In the genomic region with DNA sequence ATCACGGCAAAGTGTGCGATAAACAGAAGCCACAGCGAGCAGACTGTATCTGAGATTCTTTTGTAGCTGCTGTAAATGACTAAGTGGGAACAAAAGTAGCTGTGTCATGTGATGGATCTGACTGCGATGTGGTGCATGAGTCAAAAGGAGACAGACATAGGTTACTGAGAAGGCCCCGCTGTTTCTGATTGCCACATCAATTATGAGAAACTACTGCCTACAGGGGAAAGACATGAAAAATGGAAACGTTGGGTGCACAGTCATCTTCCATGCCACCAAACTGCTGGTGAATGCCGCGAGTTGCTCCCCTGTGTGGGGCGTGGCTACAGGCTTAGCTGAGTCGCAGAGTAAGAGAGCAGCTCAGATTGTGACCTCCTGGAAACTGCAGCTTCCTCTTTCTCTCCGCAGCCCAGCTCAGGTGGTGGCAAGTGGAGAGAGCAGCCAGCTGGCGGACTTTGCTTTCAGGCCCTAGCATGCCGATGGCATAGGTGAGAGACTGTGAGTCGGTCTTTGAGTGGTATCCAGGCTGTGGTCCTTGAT, we compare ENCODE assay signal across 8 mouse cellular contexts.
DNase-seq lines count a peak whose midpoint lies in the region; ATAC-seq and TF ChIP-seq lines count a peak whose summit lies in the region.

No protein-coding gene starts in this region.

- peak overlapping the region; percentile 26 for H3K4me3 ChIP-seq in forebrain, embryonic 16.5 days (replicated peaks; ENCODE audit: low read length)
- no peak overlapping the region for H3K4me3 ChIP-seq in midbrain, embryonic 11.5 days (ENCODE audit: low read depth, low read length)
- no peak overlapping the region for H3K4me3 ChIP-seq in thymus, adult 2 months (ENCODE audit: control insufficient read depth, insufficient read depth, low read length)

- H3K9me3 ChIP-seq in forebrain, embryonic 16.5 days (ENCODE audit: control insufficient read depth, low read length) = no peaks in the 10 kb centered on the region
- H3K9me3 ChIP-seq in midbrain, embryonic 11.5 days (ENCODE audit: control insufficient read depth, low read length) = no peaks in the 10 kb centered on the region

- peak overlapping the region; percentile 53 for H3K27ac ChIP-seq in forebrain, embryonic 16.5 days (ENCODE audit: low read length)
- no peak overlapping the region for H3K27ac ChIP-seq in midbrain, embryonic 11.5 days (ENCODE audit: low read depth, low read length)
- no peak overlapping the region for H3K27ac ChIP-seq in thymus, adult 2 months (ENCODE audit: control insufficient read depth, insufficient read depth, low read length)

- peak; percentile 72 for ATAC-seq in forebrain, embryonic 16.5 days
- peak; percentile 52; the same call in 1 of the 2 replicates for ATAC-seq in midbrain, embryonic 11.5 days (ENCODE audit: low FRiP score)

- 7% methylated on average over 14 of the region's 14 CpGs for WGBS in forebrain, embryonic 16.5 days
- WGBS in midbrain, embryonic 11.5 days = 20% methylated on average over 14 of the region's 14 CpGs
- 2% methylated on average over 14 of the region's 14 CpGs for WGBS in thymus, adult 2 months

- peak; percentile 47 for DNase-seq in right cerebral cortex, adult 18-20 months
- no peak for DNase-seq in right cerebral cortex, postnatal 36 days (ENCODE audit: low spot score in 2 of 2)
- peak; percentile 46 for DNase-seq in cerebellum, adult 11 months
- DNase-seq in kidney, adult 9 months = peak; percentile 4
- peak; percentile 89 for DNase-seq in midbrain, embryonic 11.5 days (ENCODE audit: low spot score, missing footprints)
- peak; percentile 56 for DNase-seq in thymus, adult 2 months
- no peak for DNase-seq in gastrocnemius, postnatal 4 days (ENCODE audit: low spot score in 2 of 2)

- peak overlapping the region; percentile 42 for H3K9ac ChIP-seq in forebrain, embryonic 16.5 days (replicated peaks; ENCODE audit: low read depth, low read length)
- 0 out of 2 replicates have a peak overlapping the region, but pooled peaks have one; percentile 29 for H3K9ac ChIP-seq in midbrain, embryonic 11.5 days (ENCODE audit: low read length)

- no peak for TF ChIP-seq CTCF in thymus, adult 2 months (IDR thresholded peaks at IDR 0.05; ENCODE audit: borderline replicate concordance, control insufficient read depth, extremely low read depth, insufficient read depth, low read length, poor library complexity)

- peak overlapping the region; percentile 49 for H3K4me2 ChIP-seq in forebrain, embryonic 16.5 days (ENCODE audit: low read length)
- peak overlapping the region; percentile 27 for H3K4me2 ChIP-seq in midbrain, embryonic 11.5 days

- TF ChIP-seq POLR2A in thymus, adult 2 months (IDR thresholded peaks at IDR 0.05; ENCODE audit: control insufficient read depth, extremely low read depth, insufficient read depth, low read length, poor library complexity) = no peak

- H3K36me3 ChIP-seq in forebrain, embryonic 16.5 days (ENCODE audit: control insufficient read depth, insufficient read depth) = no peaks in the 10 kb centered on the region
- no peaks in the 10 kb centered on the region for H3K36me3 ChIP-seq in midbrain, embryonic 11.5 days (ENCODE audit: control insufficient read depth, insufficient read depth, low read length)
- H3K36me3 ChIP-seq in thymus, adult 2 months (ENCODE audit: control insufficient read depth, insufficient read depth, low read length) = no peaks in the 10 kb centered on the region

- H3K4me1 ChIP-seq in forebrain, embryonic 16.5 days (replicated peaks; ENCODE audit: control insufficient read depth, insufficient read depth, low read length) = peaks cover 18% of the 10 kb centered on the region
- peaks cover 6% of the 10 kb centered on the region; the same call in 1 of the 2 replicates for H3K4me1 ChIP-seq in midbrain, embryonic 11.5 days (ENCODE audit: control insufficient read depth, insufficient read depth, low read length)
- H3K4me1 ChIP-seq in thymus, adult 2 months (replicated peaks; ENCODE audit: control insufficient read depth, insufficient read depth, low read length) = peaks cover 2% of the 10 kb centered on the region; the same call in 1 of the 2 replicates

- no peaks in the 10 kb centered on the region for H3K27me3 ChIP-seq in forebrain, embryonic 16.5 days (replicated peaks; ENCODE audit: control insufficient read depth, insufficient read depth, low read length)
- H3K27me3 ChIP-seq in midbrain, embryonic 11.5 days (ENCODE audit: control insufficient read depth, insufficient read depth, low read length) = no peaks in the 10 kb centered on the region
- no peaks in the 10 kb centered on the region for H3K27me3 ChIP-seq in thymus, adult 2 months (ENCODE audit: control insufficient read depth, insufficient read depth, low read length)

Comparison
In these comparisons a context has a peak if more than half of its experiments do, and no peak if none do; other contexts are left out.
1. DNase-seq: peak in right cerebral cortex, adult 18-20 months (single experiment), cerebellum, adult 11 months (single experiment), kidney, adult 9 months (single experiment), midbrain, embryonic 11.5 days (single experiment) and thymus, adult 2 months (single experiment); none in right cerebral cortex, postnatal 36 days (0 of 2) and gastrocnemius, postnatal 4 days (0 of 2).